Mouse (Mus musculus) thymus, adult 2 months (tissue): ENCODE data around the gene Ppp1r27. TPM values are rescaled to one million over a fixed set of nuclear protein-coding genes. Genes with fewer than 3 reads are reported as not detected.
"Not testable (repeated sequence)": the region's sequence is repeated elsewhere in the genome, so short reads cannot be mapped to it uniquely, and the experiment has no call there.

Experiments
- DNase-seq: peaks from one replicate; pipeline ENCODE4 v3.0.0; 2021
- H3K27ac ChIP-seq: fragments of 200-500 bp; 2 replicates; pipeline ENCODE4 v1.5.1; 2012; ENCODE audit warnings: low read length, control low read depth; ENCODE audit not compliant: control insufficient read depth, insufficient read depth
- H3K27me3 ChIP-seq: fragments of 200-500 bp; 2 replicates; pipeline ENCODE4 v1.6.1; 2012; ENCODE audit warnings: mild to moderate bottlenecking, low read length, moderate library complexity, mixed read lengths; ENCODE audit not compliant: control insufficient read depth, insufficient read depth
- H3K36me3 ChIP-seq: fragments of 200-500 bp; 2 replicates; pipeline ENCODE4 v1.6.1; 2012; ENCODE audit warnings: mild to moderate bottlenecking, low read length, moderate library complexity; ENCODE audit not compliant: control insufficient read depth, insufficient read depth
- H3K4me1 ChIP-seq: fragments of 200-500 bp; replicated peaks from 2 replicates; pipeline ENCODE4 v1.6.1; 2012; ENCODE audit warnings: low read length; ENCODE audit not compliant: control insufficient read depth, insufficient read depth
- H3K4me3 ChIP-seq: fragments of 200-500 bp; 2 replicates; pipeline ENCODE4 v1.5.1; 2012; ENCODE audit warnings: mild to moderate bottlenecking, low read length, control low read depth, moderate library complexity; ENCODE audit not compliant: control insufficient read depth, insufficient read depth
- CTCF ChIP-seq: fragments of 200-500 bp; IDR thresholded peaks from 2 replicates; pipeline ENCODE4 v1.5.1; 2012; ENCODE audit warnings: mild to moderate bottlenecking, control low read depth, low read length, moderate library complexity, borderline replicate concordance; ENCODE audit not compliant: control insufficient read depth, poor library complexity, insufficient read depth; ENCODE audit errors: extremely low read depth
- POLR2A ChIP-seq: fragments of 200-500 bp; IDR thresholded peaks from 2 replicates; pipeline ENCODE4 v1.6.1; 2012; ENCODE audit warnings: mild to moderate bottlenecking, low read length, control low read depth, moderate library complexity; ENCODE audit not compliant: control insufficient read depth, poor library complexity, insufficient read depth; ENCODE audit errors: extremely low read depth
- WGBS: fragments of 180-500 bp; shearing (Covaris S2); methylation state at CpG from one replicate; pipeline ENCODE4 v1.1.7; 2018; 5-methylcytosine and 5-hydroxymethylcytosine counted together
- polyA plus RNA-seq: library from polyadenylated mRNA; depleted of rRNA; stranded (reverse); fragments of >200 nt; gene quantifications from 2 replicates; pipeline ENCODE4 v1.2.3, GENCODE M21; 2012

The Ppp1r27 gene
- polyA plus RNA-seq, 1 experiment: 6.4 TPM

- H3K27me3 ChIP-seq: no peaks in the 10 kb centered on the region
- peaks cover 27% of the 10 kb centered on the region for H3K36me3 ChIP-seq
- 91% methylated on average over 3 of the region's 3 CpGs for WGBS
- no peak overlapping the region for H3K4me3 ChIP-seq
- DNase-seq: no peak
- TF ChIP-seq POLR2A: no peak
- TF ChIP-seq CTCF: no peak
- H3K4me1 ChIP-seq: peaks cover 7% of the 10 kb centered on the region
- no peak overlapping the region for H3K27ac ChIP-seq
Measured at GRCm38 (mm10) chr11:120571122-120571521, 20.2 kb upstream of the Ppp1r27 start.

- Histone ChIP-seq H3K27ac (no peak overlapping the region), H3K36me3 (peaks cover 50% of the 10 kb centered on the region), H3K4me1 (peaks cover 5% of the 10 kb centered on the region), H3K4me3 (no peak overlapping the region), H3K27me3 (no peaks in the 10 kb centered on the region)
- DNase-seq: no peak
- TF ChIP-seq POLR2A (no peak), CTCF (no peak)
- WGBS: 97% methylated on average over 6 of the region's 6 CpGs
Measured at GRCm38 (mm10) chr11:120568324-120568723, 17.4 kb upstream of the Ppp1r27 start.

- TF ChIP-seq POLR2A: no peak
- TF ChIP-seq CTCF: no peak
- Histone ChIP-seq H3K27ac (no peak overlapping the region), H3K27me3 (no peaks in the 10 kb centered on the region), H3K4me3 (no peak overlapping the region), H3K4me1 (no peaks in the 10 kb centered on the region), H3K36me3 (peaks cover 82% of the 10 kb centered on the region)
- 90% methylated on average over 9 of the region's 9 CpGs for WGBS
- no peak for DNase-seq
Measured at GRCm38 (mm10) chr11:120565114-120565513, 14.2 kb upstream of the Ppp1r27 start.

GRCm38 (mm10) chr11:120562949-120563348, 12.0 kb upstream of the Ppp1r27 start:
- no peaks in the 10 kb centered on the region for H3K27me3 ChIP-seq
- WGBS: 97% methylated on average over 13 of the region's 13 CpGs
- no peak overlapping the region for H3K4me3 ChIP-seq
- no peak for DNase-seq
- H3K27ac ChIP-seq: no peak overlapping the region
- no peaks in the 10 kb centered on the region for H3K4me1 ChIP-seq
- H3K36me3 ChIP-seq: peaks cover 75% of the 10 kb centered on the region
- no peak for TF ChIP-seq CTCF
- TF ChIP-seq POLR2A: no peak

GRCm38 (mm10) chr11:120560952-120561728, 10.2 kb upstream of the Ppp1r27 start:
- no peaks in the 10 kb centered on the region for H3K27me3 ChIP-seq
- DNase-seq: no peak
- H3K36me3 ChIP-seq: peaks cover 57% of the 10 kb centered on the region
- TF ChIP-seq CTCF (no peak), POLR2A (no peak)
- no peak overlapping the region for H3K27ac ChIP-seq
- H3K4me3 ChIP-seq: no peak overlapping the region
- WGBS: 92% methylated on average over 13 of the region's 13 CpGs
- H3K4me1 ChIP-seq: no peaks in the 10 kb centered on the region

- not testable (repeated sequence) for DNase-seq, H3K27ac ChIP-seq, H3K27me3 ChIP-seq, H3K4me1 ChIP-seq, H3K4me3 ChIP-seq
- H3K36me3 ChIP-seq: peaks cover 38% of the 10 kb centered on the region
- 92% methylated on average over 6 of the region's 6 CpGs for WGBS
Measured at GRCm38 (mm10) chr11:120558843-120559242, 7.9 kb upstream of the Ppp1r27 start.

GRCm38 (mm10) chr11:120555260-120555659, 4.3 kb upstream of the Ppp1r27 start:
- H3K4me3 ChIP-seq: no peak overlapping the region
- no peak for TF ChIP-seq CTCF
- no peak for TF ChIP-seq POLR2A
- H3K36me3 ChIP-seq: peaks cover 3% of the 10 kb centered on the region; the same call in 1 of the 2 replicates
- no peak for DNase-seq
- peaks cover 4% of the 10 kb centered on the region for H3K4me1 ChIP-seq
- H3K27me3 ChIP-seq: no peaks in the 10 kb centered on the region
- WGBS: 73% methylated on average over 2 of the region's 2 CpGs
- no peak overlapping the region for H3K27ac ChIP-seq
